Mouse (Mus musculus): ENCODE measurements around the gene Sowahd. TPM values are rescaled to one million over a fixed set of nuclear protein-coding genes. Genes with fewer than 3 reads are reported as not detected.
"Not testable (repeated sequence)": the region's sequence is repeated elsewhere in the genome, so short reads cannot be mapped to it uniquely, and the experiment has no call there.

Sowahd gene
- 0.18 TPM in 1 of 2 replicates, not detected in the other for polyA plus RNA-seq (2012; rRNA removed)

- 16% methylated on average over 37 of the region's 38 CpGs for WGBS
- DNase-seq (ENCODE audit: low read depth, low spot score): no peak
Observed at GRCm38 (mm10) chrX:37048066-37048889, at the start of gene Sowahd. Gene Sowahd (plus strand): TSS chrX:37048845.

- WGBS: 72% methylated on average over 5 of the region's 5 CpGs
Observed at GRCm38 (mm10) chrX:37013870-37014269, 34.8 kb upstream of the Sowahd start.

GRCm38 (mm10) chrX:37018150-37018654 lies 30.4 kb upstream of the Sowahd start:
- DNase-seq (ENCODE audit: low read depth, low spot score): no peak
- 84% methylated on average over 9 of the region's 9 CpGs for WGBS

More at GRCm38 (mm10) chrX:37013870-37014269, 34.8 kb upstream of the Sowahd start:
- no peak for DNase-seq (ENCODE audit: low read depth, low spot score)

GRCm38 (mm10) chrX:37019045-37019444 lies 29.6 kb upstream of the Sowahd start:
- WGBS: 68% methylated on average over 3 of the region's 3 CpGs

GRCm38 (mm10) chrX:37022690-37023089 lies 26.0 kb upstream of the Sowahd start:
- peak; percentile 8 for DNase-seq (ENCODE audit: low read depth, low spot score)
- WGBS: 15% methylated on average over 3 of the region's 3 CpGs

More at GRCm38 (mm10) chrX:37019045-37019444, 29.6 kb upstream of the Sowahd start:
- no peak for DNase-seq (ENCODE audit: low read depth, low spot score)

GRCm38 (mm10) chrX:37023652-37024309 lies 24.9 kb upstream of the Sowahd start:
- DNase-seq (ENCODE audit: low read depth, low spot score): no peak
- WGBS: 71% methylated on average over 10 of the region's 10 CpGs

- no peak for DNase-seq (ENCODE audit: low read depth, low spot score)
- 44% methylated on average over 3 of the region's 3 CpGs for WGBS
Observed at GRCm38 (mm10) chrX:37028378-37028777, 20.3 kb upstream of the Sowahd start.

GRCm38 (mm10) chrX:37042726-37043125 lies 5.9 kb upstream of the Sowahd start:
- DNase-seq (ENCODE audit: low read depth, low spot score): no peak
- 23% methylated on average over 9 of the region's 9 CpGs for WGBS

- WGBS: 15% methylated on average over 70 of the region's 70 CpGs
- DNase-seq (ENCODE audit: low read depth, low spot score): no peak
Observed at GRCm38 (mm10) chrX:37048890-37049823, 512 bp downstream of the Sowahd start.

GRCm38 (mm10) chrX:37063902-37064301 lies 15.3 kb downstream of the Sowahd start:
- DNase-seq (ENCODE audit: low read depth, low spot score): no peak
- WGBS: 64% methylated on average over 9 of the region's 9 CpGs

GRCm38 (mm10) chrX:37067299-37067698 lies 18.7 kb downstream of the Sowahd start:
- no peak for DNase-seq (ENCODE audit: low read depth, low spot score)
- WGBS: 78% methylated on average over 3 of the region's 3 CpGs

GRCm38 (mm10) chrX:37068766-37069165 lies 20.1 kb downstream of the Sowahd start:
- DNase-seq (ENCODE audit: low read depth, low spot score): no peak
- 76% methylated on average over 5 of the region's 5 CpGs for WGBS

GRCm38 (mm10) chrX:37074262-37074892 lies 25.7 kb downstream of the Sowahd start:
- DNase-seq (ENCODE audit: low read depth, low spot score): no peak
- 35% methylated on average over 9 of the region's 9 CpGs for WGBS

GRCm38 (mm10) chrX:37076651-37077050 lies 28.0 kb downstream of the Sowahd start:
- 56% methylated on average over 8 of the region's 8 CpGs for WGBS

GRCm38 (mm10) chrX:37080345-37080744 lies 31.7 kb downstream of the Sowahd start:
- WGBS: 62% methylated on average over 4 of the region's 4 CpGs
- not testable (repeated sequence) for DNase-seq (ENCODE audit: low read depth, low spot score)

More at GRCm38 (mm10) chrX:37076651-37077050, 28.0 kb downstream of the Sowahd start:
- DNase-seq (ENCODE audit: low read depth, low spot score): no peak

- DNase-seq (ENCODE audit: low read depth, low spot score): no peak
Observed at GRCm38 (mm10) chrX:37081194-37081593, 32.5 kb downstream of the Sowahd start.

GRCm38 (mm10) chrX:37084318-37084926 lies 35.8 kb downstream of the Sowahd start:
- no peak for DNase-seq (ENCODE audit: low read depth, low spot score)
- WGBS: 16% methylated on average over 19 of the region's 19 CpGs

More at GRCm38 (mm10) chrX:37081194-37081593, 32.5 kb downstream of the Sowahd start:
- 59% methylated on average over 6 of the region's 6 CpGs for WGBS

GRCm38 (mm10) chrX:37084927-37085660 lies 36.4 kb downstream of the Sowahd start, which contains the start of gene Rpl39:
Gene Rpl39 (minus strand): TSS chrX:37085402.
- 23% methylated on average over 38 of the region's 38 CpGs for WGBS
- peak; percentile 65 for DNase-seq (ENCODE audit: low read depth, low spot score)
